Mouse (Mus musculus): ENCODE measurements around the gene Cd2bp2.

GRCm38 (mm10) chr7:127185601-127186000 is 10.2 kb downstream of the Cd2bp2 start:
- peak; percentile 29; the same call in 1 of the 2 replicates for TF ChIP-seq CTCF (IDR thresholded peaks at IDR 0.05; ENCODE audit: low read depth, low read length)
- no peak for TF ChIP-seq POLR2A (IDR thresholded peaks at IDR 0.05; ENCODE audit: borderline replicate concordance, low read depth, low read length)
